Mouse (Mus musculus): ENCODE data around the gene Fanca. TPM values are rescaled to one million over a fixed set of nuclear protein-coding genes. Genes with fewer than 3 reads are reported as not detected.

Fanca gene
- 0.35 TPM for polyA plus RNA-seq (2014; fragmentation: Illumina TruSeq; extraction: RNeasy Lipid Tissue Mini Kit (QIAGEN cat#74804); ENCODE audit: low read depth, low replicate concordance)

DNA sequence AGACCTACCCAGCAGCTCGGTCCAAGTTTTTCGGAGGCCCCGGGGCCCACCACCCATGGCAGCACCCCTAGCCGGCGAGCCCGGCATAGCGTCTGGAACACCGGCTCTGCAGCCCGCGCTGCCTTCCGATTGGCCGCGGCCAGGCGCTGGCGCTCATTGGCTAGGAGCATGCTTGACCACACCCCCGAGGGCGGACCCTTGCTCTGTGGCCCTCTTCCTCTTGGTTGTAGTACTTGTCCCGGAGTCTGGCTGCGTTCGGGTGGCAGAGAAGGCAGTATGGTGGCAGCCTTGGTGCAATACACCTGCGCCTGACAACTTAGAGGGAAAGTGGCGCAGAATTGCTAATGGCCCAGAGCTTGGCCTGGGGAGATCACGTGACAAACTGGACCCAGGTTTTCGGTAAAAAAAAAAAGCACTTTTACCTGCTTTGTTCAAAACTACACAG lies at the start of gene Fanca:
TSS of gene Fanca (minus strand) at position 110 of the 445 bp plus-strand sequence.

DNA sequence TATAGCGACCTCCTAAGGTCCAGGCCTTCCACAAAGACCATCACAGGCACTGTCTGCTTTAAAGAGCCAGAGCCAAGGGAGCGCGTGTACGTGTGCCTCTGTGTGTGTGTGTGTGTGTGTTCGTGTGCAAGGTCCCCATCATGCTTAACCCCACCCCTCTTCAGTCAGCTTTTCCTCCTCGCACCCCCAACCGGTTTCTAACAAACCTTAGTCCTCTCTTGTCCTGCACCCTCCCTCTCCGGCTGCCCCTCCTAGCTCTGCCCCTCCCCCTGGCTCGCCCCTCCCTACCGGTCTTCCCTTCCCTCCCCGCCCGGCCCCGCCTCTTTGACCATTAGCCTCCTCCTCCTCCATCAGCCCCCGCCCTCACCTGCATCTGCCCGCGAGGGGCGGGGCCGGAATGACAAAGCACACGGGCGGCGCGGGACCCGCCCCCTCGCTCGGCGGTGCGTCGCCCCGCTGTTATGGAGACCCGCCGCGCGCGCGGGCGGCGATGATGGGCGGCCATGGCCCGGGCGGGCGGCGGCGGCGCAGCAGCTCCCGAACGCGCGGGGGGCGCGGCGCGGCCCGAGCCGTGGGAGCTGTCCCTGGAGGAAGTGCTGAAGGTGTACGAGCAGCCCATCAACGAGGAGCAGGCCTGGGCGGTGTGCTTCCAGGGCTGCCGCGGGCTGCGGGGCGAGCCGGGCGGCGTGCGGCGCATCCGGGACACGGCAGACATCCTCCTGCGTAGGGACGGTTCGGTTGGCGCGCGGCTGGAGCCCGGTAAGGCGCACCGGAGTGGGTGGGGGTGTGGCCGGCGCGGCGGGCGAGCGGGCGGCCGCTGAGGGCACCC lies 14.1 kb upstream of the Fanca start, which contains the start of gene Spire2:
TSS of gene Spire2 (plus strand) at position 452 of the 829 bp plus-strand sequence.

DNA sequence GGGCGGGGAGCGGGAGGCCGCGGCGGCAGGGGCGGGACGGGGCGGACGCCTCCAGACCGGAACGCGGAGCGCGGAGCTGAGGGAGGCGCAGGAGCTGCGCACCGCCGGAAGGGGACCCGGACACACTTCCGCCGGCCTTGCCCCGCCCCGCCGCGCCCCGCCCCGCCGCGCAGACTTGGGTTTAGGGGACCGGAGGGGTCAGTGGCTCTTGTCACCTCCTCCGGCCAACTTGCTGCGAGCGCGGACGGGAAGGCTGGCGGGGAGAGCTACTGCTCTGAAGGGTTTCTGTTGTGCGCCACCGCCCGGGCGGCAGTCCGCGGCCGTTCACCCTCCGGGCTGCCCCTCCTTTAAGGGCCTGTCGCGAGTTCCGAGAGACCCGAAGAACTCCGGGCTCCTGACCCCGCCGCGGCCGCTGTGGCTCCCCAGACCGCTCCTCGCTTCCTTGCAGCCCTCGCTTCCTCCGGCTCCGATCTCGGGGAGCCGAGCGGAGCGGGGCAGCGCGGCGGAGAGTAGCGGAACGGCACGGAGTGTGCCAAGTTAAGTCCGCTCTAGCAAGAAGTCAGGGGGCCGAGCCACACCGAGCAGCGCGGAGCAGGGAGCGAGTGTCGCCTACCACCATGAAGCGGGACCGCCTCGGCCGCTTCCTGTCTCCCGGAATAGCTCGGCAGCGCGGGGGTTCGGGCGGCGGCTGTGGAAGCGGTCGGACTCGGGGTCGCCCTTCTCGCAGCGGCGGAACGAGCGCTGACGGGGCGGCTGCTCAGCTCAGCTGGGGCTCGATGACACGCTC lies 64.1 kb downstream of the Fanca start, which contains the start of the genes Zfp276 and Vps9d1:
TSS of gene Zfp276 (plus strand) at position 97 of the 787 bp plus-strand sequence.
TSS of gene Vps9d1 (minus strand) at position 250 of the 787 bp plus-strand sequence.

DNA sequence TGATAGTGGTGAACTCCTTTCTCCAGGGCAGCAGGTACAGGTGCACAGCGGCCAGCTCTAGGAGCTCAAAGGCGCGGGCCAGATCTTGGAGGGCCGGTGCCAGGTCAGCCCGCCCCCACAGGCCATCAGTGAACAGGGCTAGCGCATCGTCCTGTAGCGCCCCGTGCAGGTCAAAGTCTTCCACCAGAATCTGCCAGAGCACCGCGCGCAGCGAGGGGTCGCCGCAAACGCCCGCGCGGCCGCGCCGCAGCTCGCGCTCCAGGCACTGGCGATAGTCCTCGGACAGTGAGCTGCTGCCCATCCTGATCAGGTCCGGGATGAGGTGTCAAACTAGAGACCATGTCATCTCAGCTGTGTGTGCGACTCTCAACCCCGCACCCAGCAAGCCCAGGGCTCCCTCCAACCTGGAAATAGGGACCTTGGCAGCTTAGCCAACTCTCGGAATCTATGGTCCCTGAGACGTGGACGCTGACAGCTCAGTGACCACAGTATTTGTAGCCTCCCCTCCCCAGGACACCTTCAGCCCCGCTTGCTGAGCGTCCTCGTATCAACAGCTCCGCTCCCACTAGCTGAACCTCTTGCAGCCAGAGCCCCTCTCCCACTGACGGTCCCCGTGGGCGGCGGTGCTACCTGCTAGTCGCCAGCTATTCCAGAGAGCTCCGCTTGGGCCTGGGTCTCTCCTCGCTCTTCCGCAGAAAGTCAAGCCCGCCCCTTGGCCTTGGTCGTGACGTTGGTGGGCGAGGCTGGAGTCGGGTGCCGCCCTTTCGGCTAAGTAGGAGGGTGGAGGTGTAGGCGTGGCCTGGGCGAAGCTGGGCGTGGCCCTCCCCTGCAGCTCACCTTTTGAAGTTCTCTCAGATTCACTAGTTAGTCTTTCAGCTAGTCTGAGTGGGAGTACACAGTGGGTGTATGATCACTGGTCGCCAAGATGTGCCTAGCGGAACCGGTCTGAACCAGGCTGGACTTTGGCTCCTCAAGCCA lies 82.6 kb downstream of the Fanca start, which contains the start of gene Spata2l:
TSS of gene Spata2l (minus strand) at position 714 of the 978 bp plus-strand sequence.

DNA sequence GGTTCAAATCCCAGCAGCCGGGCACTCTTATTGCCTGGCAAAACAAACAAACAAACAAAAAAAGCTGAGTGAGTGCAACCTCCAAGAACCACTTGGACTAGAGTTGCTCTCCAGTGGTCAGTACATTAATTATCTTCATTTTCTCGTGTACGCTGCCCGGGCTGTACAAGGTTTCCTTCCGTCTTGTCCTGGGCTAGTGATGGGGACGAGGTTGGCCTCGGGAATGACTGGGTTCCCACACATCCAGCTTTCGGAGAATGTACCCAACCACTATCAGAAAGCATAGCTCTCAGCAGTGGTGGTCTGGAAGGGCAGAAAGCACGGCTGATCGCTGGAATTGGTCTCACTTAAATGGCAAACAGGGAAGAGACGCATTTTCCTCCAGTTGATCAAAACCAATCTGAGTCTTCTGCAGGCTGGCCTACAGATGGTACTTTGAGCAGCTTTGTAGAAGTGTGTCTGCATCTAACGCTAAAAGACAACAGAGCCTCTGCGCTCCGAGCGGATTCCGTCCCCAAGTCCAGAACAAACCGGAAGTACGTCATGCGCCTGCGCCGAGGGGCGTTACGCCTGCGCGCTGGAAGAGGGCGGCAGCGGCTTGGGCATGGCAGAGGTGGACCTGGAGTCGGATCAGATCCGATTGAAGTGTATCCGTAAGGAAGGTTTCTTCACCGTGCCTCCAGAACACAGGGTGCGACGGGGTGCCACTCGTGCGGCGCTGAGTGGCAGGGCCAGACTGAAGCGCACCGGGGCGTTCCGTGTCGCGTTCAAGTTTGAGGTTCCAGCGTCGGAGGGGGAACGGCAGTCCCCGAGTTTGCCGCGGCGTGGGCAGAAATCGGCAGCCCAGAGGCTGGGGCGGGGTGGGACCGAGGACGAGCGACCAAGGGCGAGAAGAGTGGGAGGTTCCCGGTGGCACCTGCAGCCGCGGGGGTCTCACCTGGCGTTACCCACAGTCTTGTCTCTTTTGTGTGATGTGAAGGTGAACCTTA lies 93.8 kb downstream of the Fanca start, which contains the start of gene Cdk10:
TSS of gene Cdk10 (plus strand) at position 565 of the 989 bp plus-strand sequence.

Other genes with a start within 250 kb of the Fanca start
- 60.1 TPM for gene Rpl13, start 216.2 kb downstream of the Fanca start, polyA plus RNA-seq (2014; fragmentation: Illumina TruSeq; extraction: RNeasy Lipid Tissue Mini Kit (QIAGEN cat#74804); ENCODE audit: low read depth, low replicate concordance)
- not detected for gene Cpne7, start 201.2 kb downstream of the Fanca start, polyA plus RNA-seq (2014; fragmentation: Illumina TruSeq; extraction: RNeasy Lipid Tissue Mini Kit (QIAGEN cat#74804); ENCODE audit: low read depth, low replicate concordance)
- gene Sult5a1, start 160.3 kb downstream of the Fanca start, polyA plus RNA-seq (2014; fragmentation: Illumina TruSeq; extraction: RNeasy Lipid Tissue Mini Kit (QIAGEN cat#74804); ENCODE audit: low read depth, low replicate concordance): not detected
- gene Dpep1, start 132.3 kb downstream of the Fanca start, polyA plus RNA-seq (2014; fragmentation: Illumina TruSeq; extraction: RNeasy Lipid Tissue Mini Kit (QIAGEN cat#74804); ENCODE audit: low read depth, low replicate concordance): 33.6 TPM
- gene Chmp1a, start 105.8 kb downstream of the Fanca start, polyA plus RNA-seq (2014; fragmentation: Illumina TruSeq; extraction: RNeasy Lipid Tissue Mini Kit (QIAGEN cat#74804); ENCODE audit: low read depth, low replicate concordance): 16.8 TPM
- 0.60 TPM for gene Spata33, start 105.7 kb downstream of the Fanca start, polyA plus RNA-seq (2014; fragmentation: Illumina TruSeq; extraction: RNeasy Lipid Tissue Mini Kit (QIAGEN cat#74804); ENCODE audit: low read depth, low replicate concordance)
- gene Cdk10, start 93.7 kb downstream of the Fanca start, polyA plus RNA-seq (2014; fragmentation: Illumina TruSeq; extraction: RNeasy Lipid Tissue Mini Kit (QIAGEN cat#74804); ENCODE audit: low read depth, low replicate concordance): 5.6 TPM
- gene Spata2l, start 82.3 kb downstream of the Fanca start, polyA plus RNA-seq (2014; fragmentation: Illumina TruSeq; extraction: RNeasy Lipid Tissue Mini Kit (QIAGEN cat#74804); ENCODE audit: low read depth, low replicate concordance): not detected
- gene Zfp276, start 64.4 kb downstream of the Fanca start, polyA plus RNA-seq (2014; fragmentation: Illumina TruSeq; extraction: RNeasy Lipid Tissue Mini Kit (QIAGEN cat#74804); ENCODE audit: low read depth, low replicate concordance): 2.1 TPM
- 1.4 TPM for gene Vps9d1, start 64.2 kb downstream of the Fanca start, polyA plus RNA-seq (2014; fragmentation: Illumina TruSeq; extraction: RNeasy Lipid Tissue Mini Kit (QIAGEN cat#74804); ENCODE audit: low read depth, low replicate concordance)
- 1.7 TPM for gene Spire2, start 14.1 kb upstream of the Fanca start, polyA plus RNA-seq (2014; fragmentation: Illumina TruSeq; extraction: RNeasy Lipid Tissue Mini Kit (QIAGEN cat#74804); ENCODE audit: low read depth, low replicate concordance)
- 295 TPM for gene Tcf25, start 55.2 kb upstream of the Fanca start, polyA plus RNA-seq (2014; fragmentation: Illumina TruSeq; extraction: RNeasy Lipid Tissue Mini Kit (QIAGEN cat#74804); ENCODE audit: low read depth, low replicate concordance)
- gene Mc1r, start 88.5 kb upstream of the Fanca start, polyA plus RNA-seq (2014; fragmentation: Illumina TruSeq; extraction: RNeasy Lipid Tissue Mini Kit (QIAGEN cat#74804); ENCODE audit: low read depth, low replicate concordance): not detected
- 0.85 TPM for gene Tubb3, start 92.8 kb upstream of the Fanca start, polyA plus RNA-seq (2014; fragmentation: Illumina TruSeq; extraction: RNeasy Lipid Tissue Mini Kit (QIAGEN cat#74804); ENCODE audit: low read depth, low replicate concordance)
- gene Def8, start 105.0 kb upstream of the Fanca start, polyA plus RNA-seq (2014; fragmentation: Illumina TruSeq; extraction: RNeasy Lipid Tissue Mini Kit (QIAGEN cat#74804); ENCODE audit: low read depth, low replicate concordance): 1.9 TPM
- 8.0 TPM for gene Afg3l1, start 159.3 kb upstream of the Fanca start, polyA plus RNA-seq (2014; fragmentation: Illumina TruSeq; extraction: RNeasy Lipid Tissue Mini Kit (QIAGEN cat#74804); ENCODE audit: low read depth, low replicate concordance)
- not detected for gene Dbndd1, start 196.9 kb upstream of the Fanca start, polyA plus RNA-seq (2014; fragmentation: Illumina TruSeq; extraction: RNeasy Lipid Tissue Mini Kit (QIAGEN cat#74804); ENCODE audit: low read depth, low replicate concordance)
- gene Gas8, start 200.3 kb upstream of the Fanca start, polyA plus RNA-seq (2014; fragmentation: Illumina TruSeq; extraction: RNeasy Lipid Tissue Mini Kit (QIAGEN cat#74804); ENCODE audit: low read depth, low replicate concordance): 0.91 TPM

Measured in sigmoid colon, adult 10 weeks (tissue).